Mouse (Mus musculus) right cerebral cortex, postnatal 4 days (tissue): ENCODE measurements around the gene Bud23.
"Not testable (repeated sequence)": the region's sequence is repeated elsewhere in the genome, so short reads cannot be mapped to it uniquely, and the experiment has no call there.

Source experiments
- DNase-seq: peaks from one replicate; pipeline ENCODE4 v3.0.0-alpha.2; 2022

The Bud23 gene

DNA sequence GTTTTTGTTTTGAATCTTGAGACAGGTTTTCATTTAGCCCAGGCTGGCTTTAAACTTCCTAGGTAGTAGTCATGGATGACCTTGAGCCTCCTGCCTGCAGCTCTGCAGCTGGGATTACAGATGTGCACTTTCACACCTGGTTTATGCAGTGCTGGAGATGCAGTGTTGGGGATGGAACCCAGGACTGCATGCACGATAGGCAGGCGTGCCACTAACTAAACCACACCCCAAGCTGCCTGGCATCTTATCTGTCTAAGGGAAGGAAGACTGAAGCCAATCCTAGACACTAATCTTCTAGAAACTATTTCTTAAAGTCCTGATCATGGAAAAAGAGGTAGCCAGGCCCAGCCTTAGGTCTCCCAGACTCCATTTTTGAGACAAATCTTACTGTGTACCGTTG, 5.7 kb upstream of the Bud23 start:
- no peak for DNase-seq

- DNase-seq, result no peak
These were observed 1.2 kb upstream of the Bud23 start for GRCm38 (mm10) chr5:135066008-135066407.

- DNase-seq, result peak; percentile 34
These were observed 385 bp downstream of the Bud23 start for GRCm38 (mm10) chr5:135064382-135064766.

DNA sequence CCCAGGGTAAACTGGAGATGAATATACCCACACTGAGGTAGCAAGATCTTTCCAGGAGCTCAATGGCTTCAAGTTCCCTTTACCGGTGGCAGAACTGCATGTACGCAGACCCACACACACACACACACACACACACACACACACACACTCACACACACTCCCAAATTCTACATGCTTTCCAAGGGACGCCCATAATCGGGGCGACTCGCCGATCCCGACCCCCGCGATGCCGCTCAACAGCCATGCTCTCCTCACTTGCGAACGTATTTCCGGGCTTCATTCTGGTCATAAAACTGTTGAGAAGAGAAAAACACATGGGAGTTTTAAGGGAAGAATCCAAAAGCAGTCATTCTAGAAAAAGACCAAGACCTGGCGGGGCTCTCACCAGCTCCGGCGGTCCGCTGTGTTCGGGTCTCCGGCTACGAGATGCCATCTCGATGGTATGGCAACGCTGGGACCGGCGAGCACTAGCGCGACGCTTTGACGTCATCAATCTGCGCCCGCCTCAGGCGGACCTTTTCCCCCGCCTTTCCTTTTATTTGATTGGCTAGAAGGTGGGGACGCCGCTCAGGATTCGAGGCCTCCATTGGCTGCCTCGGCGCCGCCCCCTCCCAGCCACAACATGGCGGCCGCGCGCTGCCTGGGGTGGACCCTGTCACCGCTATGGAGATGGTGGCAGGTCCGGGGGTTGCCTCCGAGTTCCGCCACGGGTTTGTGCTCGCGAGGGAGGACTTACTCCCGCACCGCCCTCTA, 954 bp downstream of the Bud23 start, which contains the start of gene Dnajc30:
Dnajc30 (plus strand) TSS at position 574 of the 753 bp plus-strand sequence.
- DNase-seq, result peak; percentile 99

GRCm38 (mm10) chr5:135053356-135053755, 11.4 kb downstream of the Bud23 start:
- DNase-seq, result no peak

GRCm38 (mm10) chr5:135049268-135049667, 15.5 kb downstream of the Bud23 start:
- DNase-seq, result not testable (repeated sequence)

DNA sequence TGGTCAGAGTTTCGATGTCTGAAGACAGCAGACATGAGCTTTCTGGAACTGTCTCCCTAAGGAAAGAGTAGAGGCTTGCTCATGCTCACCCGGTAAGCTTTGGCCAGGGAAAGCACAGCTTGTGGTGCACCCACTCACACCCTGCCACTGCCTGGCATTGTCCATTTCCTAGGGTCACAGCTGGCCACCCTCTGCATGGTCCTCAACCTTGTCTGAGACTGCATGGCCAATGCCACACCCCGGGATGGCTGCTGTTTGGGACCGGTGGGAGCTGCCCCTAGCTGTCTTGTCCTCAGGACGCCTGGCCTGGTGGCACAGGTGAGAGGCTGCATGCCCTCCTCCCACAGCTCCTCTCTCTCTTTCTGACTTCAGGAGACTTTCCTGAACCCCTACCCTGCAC, 16.2 kb downstream of the Bud23 start:
- DNase-seq, result no peak

DNA sequence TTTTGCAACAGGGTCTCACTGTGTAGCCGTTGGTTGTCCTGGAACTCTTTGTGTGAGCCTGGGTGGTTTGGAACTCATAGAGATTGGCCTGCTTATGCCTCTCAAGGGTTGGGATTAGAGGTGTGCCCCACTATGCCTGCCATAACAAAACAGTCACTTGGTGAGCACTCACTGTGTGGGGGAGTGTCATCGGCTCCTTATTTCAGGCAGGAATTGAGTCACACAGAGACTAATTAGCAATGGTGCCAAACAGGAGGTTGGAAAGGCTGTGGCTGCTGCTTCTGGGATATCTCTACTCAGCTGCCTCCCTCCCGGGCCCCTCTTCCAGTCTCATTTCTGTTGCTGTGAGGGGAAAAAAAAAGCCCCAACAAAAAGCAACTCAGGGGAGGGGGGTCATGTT, 20.2 kb downstream of the Bud23 start:
- DNase-seq, result no peak

DNA sequence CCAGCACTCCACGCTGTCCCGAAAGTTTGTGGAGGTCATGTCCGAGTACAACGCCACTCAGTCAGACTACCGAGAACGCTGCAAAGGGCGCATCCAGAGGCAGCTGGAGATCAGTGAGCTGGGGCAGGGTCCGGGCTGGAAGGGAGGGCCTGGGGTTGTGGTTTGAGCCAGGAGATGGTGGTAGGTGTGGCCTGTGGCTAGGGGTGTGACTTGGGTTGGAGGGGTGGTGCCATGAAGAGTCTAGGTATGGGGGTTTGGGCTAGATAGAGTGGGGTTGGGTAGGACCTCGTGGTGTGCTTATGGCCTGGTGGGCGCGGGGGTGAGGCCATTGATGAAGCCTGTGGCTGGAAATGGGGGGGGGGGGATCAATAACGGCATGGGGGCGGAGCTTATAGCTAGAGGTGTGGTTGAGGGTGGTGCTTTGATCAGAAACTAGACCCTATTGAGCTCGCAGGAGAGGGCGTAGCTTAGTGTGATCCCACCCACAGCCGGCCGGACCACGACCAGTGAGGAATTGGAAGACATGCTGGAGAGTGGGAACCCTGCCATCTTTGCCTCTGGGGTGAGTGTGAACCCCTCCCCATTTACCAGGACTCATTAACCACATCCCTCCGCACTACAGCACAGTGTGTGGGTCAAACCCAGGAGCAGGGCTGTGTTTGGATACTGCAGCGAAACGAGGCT, 22.5 kb downstream of the Bud23 start:
- no peak for DNase-seq

GRCm38 (mm10) chr5:135040777-135041176, 24.0 kb downstream of the Bud23 start:
- DNase-seq, result no peak

GRCm38 (mm10) chr5:135040059-135040458, 24.7 kb downstream of the Bud23 start:
- DNase-seq, result no peak

GRCm38 (mm10) chr5:135039541-135039940, 25.2 kb downstream of the Bud23 start:
- DNase-seq, result no peak

GRCm38 (mm10) chr5:135037946-135038345, 26.8 kb downstream of the Bud23 start:
- no peak for DNase-seq

GRCm38 (mm10) chr5:135035608-135036359, 29.0 kb downstream of the Bud23 start:
- DNase-seq, result no peak

DNA sequence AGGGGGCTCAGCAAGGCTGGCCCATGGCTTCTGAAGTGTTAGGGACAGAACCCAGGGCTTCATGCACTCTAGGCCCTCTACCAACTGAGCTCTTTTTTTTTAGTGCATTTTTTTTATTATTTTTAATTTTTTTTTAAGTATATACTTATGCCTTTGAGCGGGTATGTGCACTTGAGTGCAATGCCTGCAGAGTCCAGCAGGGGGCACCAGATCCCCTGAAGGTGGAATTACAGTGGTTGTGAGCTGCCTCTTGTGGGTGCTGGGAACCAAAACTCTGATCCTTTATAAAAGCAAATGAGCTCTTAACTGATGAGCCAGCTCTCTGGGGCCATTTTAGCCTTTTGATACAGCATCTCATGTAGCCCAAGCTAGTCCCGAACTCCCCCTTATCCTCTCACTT, 30.2 kb downstream of the Bud23 start:
- DNase-seq, result no peak

- DNase-seq, result no peak
These were observed 32.2 kb downstream of the Bud23 start for GRCm38 (mm10) chr5:135032581-135032980.

DNA sequence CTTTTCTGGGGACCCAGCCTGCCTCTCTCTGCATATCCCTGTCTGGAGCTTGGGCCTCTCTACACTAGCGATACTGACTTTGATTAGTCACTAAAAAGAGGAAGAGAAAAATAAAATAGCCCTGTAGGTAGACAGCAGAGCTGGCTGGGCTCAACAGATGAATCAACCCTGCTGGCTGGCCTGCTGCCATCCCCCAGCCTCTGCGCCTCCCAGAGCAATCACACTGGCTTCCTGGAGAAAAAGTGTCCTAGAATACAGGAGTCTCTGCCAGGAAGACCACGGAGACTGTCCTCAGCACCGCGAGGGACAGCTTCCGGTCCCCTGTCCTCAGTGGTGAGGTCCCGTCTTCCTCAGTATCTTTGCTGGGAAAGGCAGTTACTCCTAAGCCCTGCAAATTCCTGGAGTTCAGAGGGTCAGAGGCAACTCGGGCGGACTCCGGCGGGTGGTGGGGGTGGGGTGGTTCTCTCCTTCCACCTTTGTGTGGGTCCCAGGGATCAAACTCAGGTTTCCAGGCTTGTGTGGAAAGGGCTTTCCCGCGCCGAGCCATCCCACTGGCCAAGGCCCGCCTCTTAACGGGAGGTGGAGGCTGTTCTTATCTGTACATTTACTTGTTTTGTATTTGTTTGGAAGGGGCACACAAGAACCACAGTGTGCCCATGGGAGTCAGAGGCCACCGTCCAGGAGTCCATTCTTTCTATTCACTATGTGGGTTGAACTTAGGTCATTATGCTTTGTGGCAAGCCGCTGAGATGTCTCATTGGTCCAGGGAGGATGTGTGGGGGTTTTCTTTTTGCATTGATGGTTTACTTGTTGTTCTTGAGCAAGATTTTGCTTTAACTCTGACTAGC, 35.5 kb downstream of the Bud23 start:
- no peak for DNase-seq

DNA sequence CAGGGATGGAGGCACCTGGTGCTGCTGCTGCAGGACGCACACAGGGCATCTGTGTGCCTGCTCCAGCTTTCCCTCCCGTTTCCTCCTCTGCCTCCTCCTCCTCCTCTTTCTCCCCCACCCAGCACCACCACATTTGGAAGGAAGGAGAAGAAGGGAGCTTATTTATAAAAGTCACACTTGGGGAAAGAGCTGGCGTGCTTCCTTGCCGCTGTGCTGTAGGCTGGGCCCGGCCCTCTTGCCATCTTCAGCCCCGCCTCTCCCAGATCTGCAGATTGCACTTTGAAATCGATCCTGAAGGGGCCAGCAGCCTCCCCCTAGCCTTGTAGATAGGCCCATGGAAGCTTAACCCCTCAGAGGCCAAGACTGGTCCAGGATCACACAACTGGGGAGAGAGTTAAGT, 38.9 kb downstream of the Bud23 start:
- no peak for DNase-seq

DNA sequence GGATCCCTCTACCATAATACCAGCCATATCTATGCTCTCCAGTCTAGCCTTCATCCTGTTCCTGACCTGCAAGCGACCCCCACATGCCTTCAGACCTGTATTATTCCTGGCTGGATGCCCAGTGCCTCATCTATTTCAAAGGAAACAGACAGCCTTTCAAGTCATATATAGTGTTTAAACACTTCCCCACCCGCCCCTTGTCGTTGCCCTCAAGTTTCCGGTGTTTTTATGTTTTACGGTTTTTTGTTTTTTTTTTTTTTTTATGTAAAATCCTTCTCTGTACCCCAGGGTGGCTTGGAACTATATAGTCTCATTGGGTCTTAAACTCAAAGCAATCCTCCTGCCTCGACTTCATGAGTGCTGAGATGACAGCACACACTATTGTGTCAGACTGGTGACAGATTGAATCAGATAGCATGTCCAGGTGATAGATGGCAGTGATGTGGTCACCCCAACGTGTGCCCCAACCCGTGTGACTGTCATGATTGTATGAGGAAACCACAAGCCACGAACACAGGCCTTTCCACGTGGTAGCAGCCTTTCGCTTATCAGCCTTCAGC, 40.0 kb downstream of the Bud23 start:
- no peak for DNase-seq

DNA sequence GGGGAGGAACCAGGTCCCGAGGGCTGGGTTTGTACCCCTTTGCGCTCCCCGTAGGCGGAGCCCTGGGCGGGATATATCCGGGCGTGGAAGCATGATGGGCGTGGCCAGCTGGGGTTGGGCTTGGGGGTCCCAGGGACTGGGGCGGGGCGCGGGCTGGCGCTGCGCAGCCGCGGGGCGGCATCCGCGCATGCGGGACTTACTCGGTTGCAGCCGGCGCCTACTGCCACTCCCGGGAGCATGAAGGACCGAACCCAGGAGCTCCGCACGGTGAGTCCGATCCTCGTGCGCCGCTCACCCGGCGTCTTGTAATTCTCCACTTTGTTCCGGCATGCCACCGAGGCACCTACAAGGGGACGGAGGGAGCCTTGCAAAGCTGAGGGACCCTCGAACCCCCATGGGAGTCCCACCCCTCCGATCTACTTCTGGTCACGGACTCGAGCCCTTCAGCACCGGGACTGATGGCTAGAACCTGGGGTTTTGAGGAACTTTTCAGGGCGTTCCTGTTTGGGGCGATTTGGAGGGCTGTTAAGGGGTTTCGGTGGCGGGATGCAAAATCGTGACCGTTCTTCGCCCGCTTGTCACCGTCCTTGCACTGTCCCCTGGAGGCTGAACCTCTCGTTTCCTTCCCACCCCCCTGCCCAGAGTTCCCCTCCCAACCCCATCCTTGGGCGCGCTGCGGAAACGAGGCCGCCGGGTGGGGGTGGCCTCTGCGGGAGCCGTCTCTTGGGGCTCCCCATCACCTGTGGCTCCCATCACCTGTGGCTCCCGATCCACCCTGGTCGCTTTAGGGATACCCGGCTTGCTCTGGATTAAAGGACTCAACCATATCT, 41.2 kb downstream of the Bud23 start, which contains the start of gene Stx1a:
Stx1a (plus strand) TSS at position 139 of the 830 bp plus-strand sequence.
- peak; percentile 86 for DNase-seq

DNA sequence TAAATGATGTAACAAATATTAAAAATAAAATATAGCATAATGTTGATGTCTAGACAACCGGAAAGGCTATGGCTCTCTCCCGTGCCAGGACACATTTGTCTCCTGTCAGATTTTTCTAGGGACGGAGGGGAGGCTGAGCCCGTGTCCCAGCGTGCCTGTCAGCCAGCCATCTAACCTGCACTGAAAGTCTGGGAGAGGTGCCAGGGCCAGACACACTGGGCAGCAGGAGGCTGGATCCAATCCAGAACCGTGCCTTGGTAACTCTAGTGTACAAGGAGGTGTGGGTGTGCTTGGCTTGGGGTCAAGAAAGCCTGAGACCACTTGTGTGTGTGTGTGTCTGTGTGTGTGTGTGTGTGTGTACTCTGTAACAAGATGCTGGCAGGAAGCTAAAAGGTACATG, 42.9 kb downstream of the Bud23 start:
- DNase-seq, result peak; percentile 66
